Mouse (Mus musculus) adrenal gland, adult 2 months (tissue): ENCODE results near the gene Dnhd1. TPM values are rescaled to one million over a fixed set of nuclear protein-coding genes. Genes with fewer than 3 reads are reported as not detected.
"Not testable (repeated sequence)": the region's sequence is repeated elsewhere in the genome, so short reads cannot be mapped to it uniquely, and the experiment has no call there.

Source experiments
- DNase-seq: peaks from one replicate; pipeline ENCODE4 v3.0.0; 2021
- polyA plus RNA-seq: library from polyadenylated mRNA; depleted of rRNA; stranded (reverse); fragments of >200 nt; gene quantifications from 2 replicates; pipeline ENCODE4 v1.2.3, GENCODE M21; 2012
- total RNA-seq, 2 experiments: library from RNA; stranded (reverse); gene quantifications; 2 replicates each; pipeline ENCODE4 v1.2.3; 2021

Dnhd1 gene
- total and polyA plus RNA-seq, 3 experiments, result 1.3 to 2.7 (median 2.3) TPM

DNA sequence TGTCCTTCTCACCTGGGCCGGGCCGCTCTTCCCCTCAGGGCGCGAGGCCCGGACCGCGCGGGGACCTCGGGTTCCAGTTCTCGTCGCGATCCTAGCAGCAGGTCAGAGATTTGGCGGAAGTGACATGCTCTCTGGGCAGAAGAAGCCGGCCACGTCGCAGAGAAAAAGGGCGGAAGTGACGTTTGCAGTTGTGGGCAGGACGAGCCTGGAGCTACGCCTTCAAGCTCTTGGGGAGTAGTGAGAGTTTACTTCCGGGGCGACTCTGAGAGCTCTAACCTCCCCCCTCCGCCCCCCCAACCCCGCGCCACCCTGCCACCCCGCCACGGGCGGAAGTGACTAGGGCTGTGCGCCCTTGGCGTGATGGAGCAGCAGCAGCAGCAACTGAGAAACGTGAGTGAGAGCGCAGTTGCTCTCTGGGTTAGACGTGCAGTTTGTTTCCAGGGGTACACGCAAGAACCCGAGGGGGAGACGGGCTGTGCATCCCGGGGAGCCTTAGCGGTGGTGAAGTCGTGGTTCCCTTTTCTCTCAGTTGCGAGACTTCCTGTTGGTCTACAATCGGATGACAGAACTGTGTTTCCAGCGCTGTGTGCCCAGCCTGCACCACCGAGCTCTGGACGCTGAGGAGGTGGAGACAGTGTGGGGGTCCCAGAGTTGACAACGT lies 10.3 kb upstream of the Dnhd1 start, which contains the start of the genes Arfip2 and Gm45799:
Gene Arfip2 (minus strand): TSS at position 184 of the 661 bp plus-strand sequence.
Gene Gm45799 (plus strand): TSS at position 320 of the 661 bp plus-strand sequence.
- peak; percentile 97 for DNase-seq

DNA sequence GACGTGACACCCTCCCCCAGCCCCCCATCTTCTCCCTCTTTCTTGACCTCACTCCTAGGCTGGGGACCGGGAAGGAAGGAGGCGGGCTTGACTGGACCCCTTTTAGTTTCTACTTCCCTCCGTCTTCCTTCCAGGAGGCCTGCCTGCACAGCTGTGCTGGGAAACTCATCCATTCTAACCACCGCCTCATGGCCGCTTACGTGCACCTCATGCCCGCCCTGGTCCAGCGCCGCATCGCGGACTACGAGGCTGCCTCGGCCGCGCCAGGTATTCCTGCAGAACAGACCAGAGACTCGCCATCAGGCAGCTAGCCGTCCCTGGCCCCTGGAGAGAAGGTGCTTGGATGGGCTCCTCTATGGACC lies 9.8 kb upstream of the Dnhd1 start:
- DNase-seq, result peak; percentile 51

DNA sequence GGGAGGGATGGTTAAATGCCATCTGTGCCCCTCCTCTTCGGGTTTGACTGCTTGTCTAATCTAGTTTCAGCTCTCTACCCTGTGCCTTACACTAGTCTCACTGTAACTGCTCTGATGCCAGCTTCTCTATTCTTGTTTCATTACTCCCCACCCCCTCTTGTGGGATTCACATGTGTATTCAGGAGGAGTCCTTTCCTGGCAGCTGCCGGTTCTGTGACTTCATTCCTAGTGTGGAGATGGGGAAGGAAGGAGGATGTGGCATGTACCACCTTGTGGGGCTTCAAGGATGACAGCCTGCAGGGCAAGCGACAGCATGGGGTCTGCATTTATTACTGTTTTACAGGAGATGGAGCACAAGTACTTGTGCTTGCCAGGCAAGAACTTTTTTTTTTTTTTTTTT lies 8.7 kb upstream of the Dnhd1 start:
- no peak for DNase-seq

DNA sequence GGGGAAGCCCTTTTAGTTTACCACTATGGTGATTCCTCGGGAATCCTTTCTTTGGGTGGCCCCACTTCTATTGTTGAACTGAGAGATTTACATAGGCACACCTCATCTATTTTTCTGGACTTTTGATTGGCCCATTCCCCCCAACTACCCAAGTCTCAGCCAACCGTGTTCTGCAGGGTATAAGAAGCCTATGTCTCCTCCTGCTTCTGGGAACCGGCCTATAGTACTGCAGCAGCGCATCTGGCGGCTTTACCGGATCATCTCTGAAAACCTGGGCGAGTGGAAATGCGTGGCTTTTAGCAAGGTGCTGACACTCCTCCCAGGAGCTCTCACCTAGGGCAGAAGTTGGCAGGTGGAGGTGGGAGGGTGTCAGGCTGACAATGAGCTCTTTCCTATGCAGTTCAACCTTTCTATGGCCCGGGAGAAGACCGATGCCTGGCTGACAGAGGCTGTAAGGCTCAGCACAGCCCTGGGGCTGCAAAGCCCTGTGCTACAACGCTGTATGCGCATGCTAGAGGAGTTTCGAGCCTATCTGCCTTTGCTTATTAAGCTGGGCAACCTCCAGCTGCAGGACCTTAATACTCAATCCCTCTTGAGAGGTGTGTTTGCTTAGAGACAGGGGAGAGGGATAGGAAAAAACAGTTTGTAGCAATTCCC lies 35.0 kb downstream of the Dnhd1 start:
- DNase-seq, result no peak

DNA sequence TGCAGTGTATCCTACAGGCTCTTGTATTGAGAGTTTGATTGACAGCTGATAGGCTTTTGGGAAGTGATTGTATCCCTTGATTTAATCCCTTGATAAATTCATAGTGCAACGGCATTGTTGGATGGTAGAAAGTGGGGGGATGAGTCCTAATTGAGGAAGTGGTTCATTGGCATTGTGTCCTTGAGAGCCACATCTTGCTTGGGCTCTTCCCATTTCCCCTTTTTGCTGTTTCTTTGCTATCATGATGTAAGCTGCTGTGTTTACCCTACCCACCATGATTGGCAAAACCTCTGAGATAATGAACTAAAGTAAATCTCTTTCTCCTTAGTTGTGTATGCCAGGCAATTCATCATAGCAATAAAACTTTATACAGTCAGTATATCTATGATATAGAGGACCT lies 40.2 kb downstream of the Dnhd1 start:
- no peak for DNase-seq

DNA sequence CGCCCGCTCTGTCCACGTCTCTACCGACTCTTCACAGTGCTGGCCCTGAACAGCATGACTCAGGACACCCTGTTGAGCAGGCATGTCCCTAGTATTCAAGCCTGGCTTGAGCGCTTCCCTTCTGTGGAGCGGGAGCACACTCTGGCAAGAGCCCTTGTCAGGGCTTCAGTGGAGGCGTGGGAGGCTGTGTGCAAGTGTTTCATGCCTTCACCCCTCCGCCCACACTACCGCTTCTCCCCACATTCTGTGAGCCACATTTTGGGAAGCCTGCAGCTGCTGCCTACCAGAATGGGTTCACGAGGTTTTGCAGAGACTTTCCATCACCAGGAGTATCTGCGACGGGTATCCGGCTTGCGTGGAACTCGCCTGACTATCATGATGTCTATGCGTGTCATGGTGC lies 52.6 kb downstream of the Dnhd1 start:
- no peak for DNase-seq

DNA sequence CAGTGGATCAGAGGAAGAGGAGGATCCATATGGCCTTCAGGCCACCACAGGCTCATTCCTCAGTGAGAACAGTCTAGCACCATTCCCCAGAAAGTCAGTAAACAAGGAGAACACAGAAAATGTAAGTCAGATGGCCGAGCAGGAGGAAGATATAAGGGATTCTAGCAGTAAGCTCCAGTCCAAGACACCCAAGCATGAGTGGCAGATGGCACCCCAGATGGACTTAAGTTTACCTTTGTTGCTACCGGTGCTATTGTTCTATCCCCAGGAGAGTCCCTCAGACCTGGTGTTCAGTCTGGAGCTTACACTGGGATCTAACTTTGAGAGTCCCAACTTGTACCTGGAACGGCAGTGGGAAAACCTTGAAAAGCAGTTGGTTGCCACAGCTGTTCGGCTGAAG lies 53.2 kb downstream of the Dnhd1 start:
- no peak for DNase-seq

DNA sequence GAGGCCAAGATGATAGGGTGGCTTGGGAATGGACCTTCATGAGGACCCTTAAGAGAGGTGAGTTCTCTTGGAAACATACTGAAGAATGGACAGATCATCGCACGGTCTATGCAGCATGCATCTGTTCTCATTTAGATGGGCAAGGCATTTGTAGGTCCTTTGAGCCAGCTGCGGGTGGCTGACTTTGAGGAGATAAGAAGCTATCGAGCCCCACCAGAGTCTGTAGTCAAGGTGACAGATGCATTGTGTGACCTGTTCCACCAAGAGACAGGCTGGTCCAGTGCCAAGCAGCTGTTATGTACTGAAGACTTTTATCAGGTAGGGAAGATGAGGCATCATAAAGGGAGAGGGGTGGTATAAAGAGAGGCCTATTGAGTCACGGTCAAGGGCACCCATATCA lies 58.1 kb downstream of the Dnhd1 start:
- DNase-seq, result no peak

DNA sequence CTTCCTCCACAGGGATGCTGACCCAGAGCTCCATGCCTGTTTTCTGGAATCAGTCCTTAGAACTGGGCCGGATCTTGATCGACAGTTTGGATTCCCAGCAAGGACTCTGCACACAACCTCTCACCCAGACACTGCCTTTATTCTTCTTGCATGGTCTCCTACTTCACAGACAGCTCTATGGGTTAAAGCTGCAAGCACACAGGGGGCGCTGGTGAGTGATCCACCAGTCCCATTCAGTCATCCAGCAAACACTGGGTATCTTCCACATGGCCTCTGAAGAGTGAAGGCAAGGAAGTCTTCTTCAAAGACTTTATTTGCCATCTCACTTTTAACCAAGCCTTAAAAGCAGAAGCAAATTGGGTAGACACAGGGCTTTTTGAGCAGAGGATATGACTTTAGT lies 64.7 kb downstream of the Dnhd1 start:
- DNase-seq, result no peak

DNA sequence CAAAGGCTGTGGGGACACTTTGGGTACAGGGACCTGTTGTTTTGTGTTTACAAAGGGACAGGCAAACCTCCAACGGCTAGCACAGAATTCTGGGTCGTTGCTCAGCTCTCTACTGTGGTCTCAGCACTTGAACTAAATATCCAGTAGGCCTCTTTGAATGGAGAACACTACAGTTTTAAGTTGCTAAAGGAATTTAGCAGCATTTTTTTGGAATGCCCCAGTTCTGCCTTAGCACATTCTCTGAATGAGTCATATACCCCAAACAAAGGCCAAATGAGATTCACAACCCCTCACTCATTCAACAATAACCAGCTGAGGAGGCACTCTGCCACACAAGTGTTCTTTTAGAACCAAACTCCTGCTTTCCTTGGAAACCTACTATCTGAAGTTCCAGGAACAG lies 71.3 kb downstream of the Dnhd1 start:
- DNase-seq, result no peak

DNA sequence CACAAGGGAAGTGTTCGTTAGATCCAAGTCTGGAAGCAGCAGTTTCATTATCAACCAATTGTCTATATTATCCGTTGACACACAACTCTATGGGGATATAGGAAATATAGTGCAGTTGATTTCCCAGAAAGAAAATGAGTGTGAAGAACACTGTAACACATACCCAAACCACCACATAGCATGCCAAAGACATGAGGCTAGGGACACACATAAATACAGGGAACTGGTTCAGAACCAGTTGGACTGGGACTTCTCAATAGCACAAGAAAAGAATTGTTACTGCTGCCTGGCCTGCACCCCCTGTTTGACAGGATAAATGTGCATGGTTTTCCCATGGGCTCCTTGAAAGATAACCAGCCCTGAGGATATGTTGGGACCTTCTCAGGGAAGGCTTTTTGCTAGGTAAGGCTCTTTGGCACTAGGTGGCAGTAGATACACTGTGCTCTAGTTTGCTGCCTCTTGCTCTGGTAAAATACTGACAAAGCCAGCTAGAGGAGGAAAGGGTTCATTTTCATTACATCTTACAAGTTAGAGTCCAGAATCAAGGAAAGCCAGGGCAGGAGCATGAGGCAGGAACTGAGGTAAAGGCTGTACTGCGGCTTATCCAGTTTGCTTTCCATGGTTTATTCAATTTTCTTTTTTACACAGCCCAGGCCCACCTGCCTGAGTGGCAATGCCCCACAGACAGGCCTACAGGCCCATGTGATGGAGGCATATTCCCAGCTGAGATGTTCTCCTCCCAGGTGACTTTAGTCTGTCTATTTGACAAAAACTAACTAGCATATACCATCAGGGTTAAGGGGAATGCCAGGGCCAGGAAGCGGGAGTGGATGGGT lies 75.7 kb downstream of the Dnhd1 start:
- peak; percentile 43 for DNase-seq

DNA sequence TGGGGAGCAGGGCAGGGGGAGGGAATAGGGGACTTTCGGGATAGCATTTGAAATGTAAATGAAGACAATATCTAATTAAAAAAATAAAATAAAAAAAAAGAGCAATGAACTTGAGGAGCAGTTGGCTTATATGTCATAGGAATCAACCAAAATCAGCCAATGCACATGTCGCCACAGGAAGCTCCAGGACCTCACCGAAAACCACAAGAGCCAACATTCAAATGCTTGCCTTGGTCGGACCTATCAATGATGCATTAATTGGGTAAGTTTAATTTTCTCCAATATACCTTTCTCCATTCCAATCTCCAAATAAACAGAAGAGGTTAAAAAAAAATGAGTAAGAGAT lies 76.3 kb downstream of the Dnhd1 start:
- DNase-seq, result no peak

DNA sequence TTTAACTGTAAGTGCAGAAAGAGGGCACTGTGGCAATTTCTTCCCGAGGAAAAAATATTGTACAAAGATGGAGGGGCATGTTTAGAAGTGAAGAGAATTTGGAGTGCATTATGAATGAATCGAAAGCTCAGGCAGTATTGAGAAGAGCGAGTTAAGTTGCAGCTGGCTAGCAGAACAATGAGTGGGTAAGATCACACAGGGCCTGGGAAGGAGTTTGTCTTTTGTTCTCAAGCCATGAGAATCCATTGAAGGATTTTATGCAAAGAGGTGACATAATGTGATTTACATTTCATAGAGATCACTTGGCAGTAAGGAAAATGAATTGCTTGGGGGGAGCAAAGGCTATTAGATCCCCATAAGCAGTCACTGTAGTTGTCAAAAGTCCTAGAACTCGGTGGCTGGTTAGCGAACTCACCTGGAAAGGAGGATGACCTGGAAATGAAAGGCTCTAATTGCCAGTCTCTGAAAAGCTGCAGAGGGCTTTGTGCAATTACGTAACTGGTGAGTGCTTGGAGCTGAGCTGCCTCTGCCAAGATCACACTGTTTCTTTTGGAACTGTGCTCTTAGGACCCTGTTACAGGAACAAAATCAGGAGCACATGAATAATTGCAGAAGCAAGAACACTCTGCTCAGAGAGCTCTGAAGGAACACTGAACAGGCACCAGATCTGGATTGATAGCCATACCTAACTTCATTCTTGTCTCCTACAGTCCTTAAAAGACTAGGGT lies 78.2 kb downstream of the Dnhd1 start:
- no peak for DNase-seq

DNA sequence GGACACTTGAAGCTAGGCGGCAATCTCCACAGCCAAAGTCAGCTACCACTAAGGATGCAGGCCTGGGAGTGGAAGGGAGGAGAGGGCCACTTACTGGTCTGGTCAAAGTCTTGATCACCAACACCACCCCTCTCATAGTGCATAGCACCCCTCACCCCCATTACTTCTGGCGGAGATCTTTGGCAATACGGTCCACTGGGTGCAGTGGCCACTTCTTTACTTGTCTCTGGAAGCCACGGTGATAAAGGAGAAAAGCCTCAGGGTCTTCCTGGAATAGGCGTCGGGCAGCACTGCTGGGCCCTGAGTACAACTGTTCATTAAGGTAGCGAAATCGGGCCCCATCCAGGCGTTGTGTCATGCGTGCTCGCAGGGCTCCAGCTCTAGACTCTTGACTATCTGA lies 83.2 kb downstream of the Dnhd1 start:
- no peak for DNase-seq

DNA sequence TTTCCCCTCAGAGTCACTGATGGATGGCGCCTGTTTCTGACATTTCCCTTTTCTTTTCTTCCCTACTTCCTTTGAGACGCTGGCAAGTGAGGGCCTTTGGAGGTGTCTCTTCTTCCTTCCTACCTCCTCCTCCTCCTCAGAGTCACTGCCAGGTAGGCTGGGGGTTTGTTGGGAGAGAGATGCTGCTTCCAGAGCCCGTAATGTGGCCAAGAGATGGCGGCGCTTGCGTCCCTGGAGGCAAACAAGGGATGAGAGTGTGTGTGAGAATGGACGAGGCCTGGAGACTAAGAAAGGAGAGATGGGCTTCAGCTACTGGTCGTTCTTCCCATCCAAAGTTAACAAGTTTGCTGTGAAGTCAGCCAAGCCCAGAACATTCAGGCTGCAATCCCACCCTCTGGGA lies 84.2 kb downstream of the Dnhd1 start:
- DNase-seq, result no peak

DNA sequence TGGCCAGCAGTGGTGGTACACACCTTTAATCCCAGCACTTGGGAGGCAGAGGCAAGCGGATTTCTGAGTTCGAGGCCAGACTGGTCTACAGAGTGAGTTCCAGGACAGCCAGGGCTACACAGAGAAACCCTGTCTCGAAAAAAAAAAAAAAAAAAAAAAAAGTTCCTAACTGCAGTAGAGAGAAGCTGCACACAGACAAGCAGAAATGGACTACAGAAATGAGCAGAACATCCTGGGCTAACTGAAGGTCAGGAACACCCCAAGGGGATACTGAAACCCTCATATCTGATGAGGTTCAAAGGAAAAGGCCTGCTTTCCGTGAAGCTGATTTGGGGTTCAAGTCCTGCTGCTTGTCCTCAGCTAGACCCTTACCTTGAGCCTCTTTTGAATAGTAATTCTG lies 84.8 kb downstream of the Dnhd1 start:
- DNase-seq, result not testable (repeated sequence)

DNA sequence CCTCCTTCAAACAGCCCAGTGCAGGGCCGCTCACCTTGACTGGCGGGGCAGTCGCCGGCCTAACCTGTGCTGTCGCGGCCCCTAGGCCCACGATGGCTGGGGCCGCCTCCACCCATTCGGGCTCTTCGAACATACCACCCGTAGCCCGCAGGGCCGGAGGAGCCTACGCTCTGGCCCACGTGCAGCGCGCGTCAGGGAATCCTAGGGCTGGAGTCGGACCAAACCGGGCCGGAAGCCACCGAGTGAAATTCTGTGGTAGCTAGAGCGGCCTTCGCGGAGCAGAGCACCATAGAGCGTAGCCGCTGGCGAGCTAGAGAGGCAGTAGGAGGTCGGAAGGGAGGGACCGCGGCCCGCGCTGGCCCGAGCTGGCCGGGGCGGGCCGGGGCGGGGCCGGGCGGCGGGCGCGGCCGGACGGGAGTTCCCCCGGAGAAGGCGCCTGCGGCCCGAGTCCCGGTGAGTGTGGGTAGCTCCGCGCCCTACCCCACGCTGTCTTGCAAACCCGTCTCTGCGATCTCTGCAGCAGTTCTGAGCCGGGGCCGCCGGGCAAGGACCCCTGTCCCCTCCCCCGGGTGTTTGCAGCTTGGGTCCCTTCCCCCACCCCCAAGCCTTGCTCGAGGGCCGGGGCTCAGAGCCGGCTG lies 85.8 kb downstream of the Dnhd1 start, which contains the start of gene Ilk:
Gene Ilk (plus strand): TSS at position 329 of the 638 bp plus-strand sequence.
- peak; percentile 96 for DNase-seq

DNA sequence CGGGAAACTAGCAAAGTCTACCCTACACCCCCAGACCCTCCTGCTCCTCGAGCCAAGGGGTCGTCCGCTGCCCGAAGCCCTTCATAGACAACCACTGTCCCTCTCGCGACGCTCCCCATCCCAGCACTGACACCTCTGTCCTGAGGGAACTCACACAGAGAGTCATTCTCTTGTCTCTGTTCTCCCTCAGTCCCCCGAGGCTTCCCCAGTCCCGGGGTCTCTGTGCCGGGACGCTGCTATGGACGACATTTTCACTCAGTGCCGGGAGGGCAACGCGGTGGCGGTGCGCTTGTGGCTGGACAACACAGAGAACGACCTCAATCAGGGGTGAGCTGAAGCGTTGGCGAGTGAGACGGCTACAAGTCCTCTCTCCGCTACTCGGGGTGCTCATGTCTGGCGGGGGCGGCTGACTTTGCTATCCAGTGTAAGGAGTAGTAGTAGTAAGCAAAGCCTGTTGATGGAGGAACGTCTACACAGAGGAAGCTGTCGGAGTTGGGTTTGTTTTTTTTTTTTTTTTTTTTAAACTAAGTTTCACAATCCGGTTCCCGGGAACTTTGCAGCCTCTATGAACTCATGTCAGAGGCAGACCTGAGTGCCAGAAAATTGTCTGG lies 86.4 kb downstream of the Dnhd1 start, which contains the start of gene Rrp8:
Gene Rrp8 (minus strand): TSS at position 475 of the 611 bp plus-strand sequence.
- DNase-seq, result peak; percentile 70

DNA sequence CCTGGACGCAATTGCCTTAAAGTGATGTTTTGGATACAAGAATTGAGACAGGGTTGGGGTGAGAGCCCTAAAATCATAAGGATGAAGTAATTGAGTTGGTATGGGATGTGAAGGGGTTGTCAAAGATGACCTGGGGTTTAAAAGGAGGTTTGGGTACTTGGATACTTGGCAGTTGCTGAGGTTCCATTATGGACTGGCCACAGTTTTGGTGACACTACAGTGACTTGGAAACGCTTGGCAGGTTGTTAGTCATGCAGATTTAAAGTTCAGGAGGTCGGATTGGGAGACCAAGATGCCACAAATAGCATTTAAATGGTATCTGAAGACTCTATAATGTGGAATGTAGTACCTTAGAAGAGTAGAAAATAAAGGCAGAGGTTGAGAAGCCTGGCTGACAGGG lies 87.0 kb downstream of the Dnhd1 start:
- DNase-seq, result no peak

DNA sequence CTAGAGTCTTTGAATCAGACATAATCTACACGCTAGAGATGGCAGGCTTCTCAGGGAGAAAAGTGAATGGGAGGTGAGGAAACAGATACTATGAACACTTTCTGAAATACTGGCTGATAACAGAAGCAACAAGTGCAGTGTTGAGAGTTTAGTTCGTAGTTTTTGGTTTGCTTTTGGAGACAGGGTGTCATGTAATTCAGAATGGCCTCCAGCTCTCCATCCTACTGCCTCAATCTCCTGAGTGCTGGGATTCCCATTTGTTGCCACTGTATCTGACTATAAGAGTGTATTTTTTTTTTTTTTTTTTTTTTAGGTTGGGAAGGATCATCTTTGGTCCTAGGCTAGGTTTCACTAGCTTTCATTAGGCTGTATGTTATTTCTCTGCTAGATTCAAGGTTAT lies 87.7 kb downstream of the Dnhd1 start:
- no peak for DNase-seq

DNA sequence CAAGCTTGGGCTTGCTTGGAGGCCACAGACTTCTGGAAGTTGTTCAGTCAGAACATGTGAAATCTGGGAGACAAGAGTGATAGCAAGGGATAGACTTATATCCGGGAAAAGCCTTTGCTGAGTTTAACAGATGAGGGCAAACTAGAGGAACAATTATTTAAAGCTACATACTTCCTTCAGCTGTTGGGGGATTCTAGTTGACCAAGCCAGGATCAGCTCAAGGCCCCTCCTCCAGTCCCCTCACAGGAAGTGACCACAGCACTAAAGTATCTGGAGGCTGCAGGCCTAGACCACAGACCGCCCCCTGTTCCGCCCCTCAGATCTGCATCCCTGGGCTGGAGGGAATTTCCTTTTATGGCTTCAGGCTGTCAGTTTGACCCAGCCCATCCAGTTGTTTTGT lies 88.3 kb downstream of the Dnhd1 start:
- peak; percentile 78 for DNase-seq
